Mouse (Mus musculus) forebrain, embryonic 13.5 days (tissue): Measurements from ENCODE around the gene Zfp644. TPM values are rescaled to one million over a fixed set of nuclear protein-coding genes. Genes with fewer than 3 reads are reported as not detected.

Source experiments
- ATAC-seq: fragments of 200-750 bp; cut with Nextera tagmentation; 2 replicates; pipeline ENCODE4 v1.8.0; 2017
- H3K27ac ChIP-seq: fragments of 300-500 bp; sonication (generic); 2 replicates; pipeline ENCODE4 v1.5.1; 2015; ENCODE audit warnings: inconsistent platforms, mild to moderate bottlenecking, moderate library complexity
- H3K27me3 ChIP-seq: fragments of 300-500 bp; sonication (generic); 2 replicates; pipeline ENCODE4 v1.6.1; 2015; ENCODE audit warnings: mild to moderate bottlenecking, inconsistent platforms
- H3K36me3 ChIP-seq: fragments of 300-500 bp; sonication (generic); 2 replicates; pipeline ENCODE4 v1.6.1; 2015; ENCODE audit warnings: mild to moderate bottlenecking, inconsistent platforms; ENCODE audit not compliant: poor library complexity, severe bottlenecking
- H3K4me1 ChIP-seq: fragments of 300-500 bp; sonication (generic); 2 replicates; pipeline ENCODE4 v1.6.1; 2015; ENCODE audit warnings: inconsistent platforms
- H3K4me2 ChIP-seq: fragments of 300-500 bp; sonication (generic); 2 replicates; pipeline ENCODE4 v1.6.1; 2015; ENCODE audit warnings: inconsistent platforms, mild to moderate bottlenecking, moderate library complexity
- H3K4me3 ChIP-seq: fragments of 300-500 bp; sonication (generic); 2 replicates; pipeline ENCODE4 v1.5.1; 2015; ENCODE audit warnings: mild to moderate bottlenecking, inconsistent platforms
- H3K9ac ChIP-seq: fragments of 300-500 bp; sonication (generic); 2 replicates; pipeline ENCODE4 v1.6.1; 2015; ENCODE audit warnings: mild to moderate bottlenecking, inconsistent platforms
- H3K9me3 ChIP-seq: fragments of 300-500 bp; sonication (generic); replicated peaks from 2 replicates; pipeline ENCODE4 v1.6.1; 2016; ENCODE audit warnings: inconsistent platforms
- WGBS: fragments of 180-500 bp; shearing (Covaris S2); methylation state at CpG from one replicate; pipeline ENCODE4 v1.1.7; 2015; 5-methylcytosine and 5-hydroxymethylcytosine counted together
- polyA plus RNA-seq: library from polyadenylated mRNA; unstranded; fragments of >200 nt; fragmentation: Nextera tagmentation; extraction: Ambion mirVana; gene quantifications from 2 replicates; pipeline ENCODE4 v1.2.1, GENCODE M21; 2015

Gene Zfp644
- polyA plus RNA-seq = 85.2 and 88.5 TPM in 2 replicates

- peak; percentile 97 for ATAC-seq
- Histone ChIP-seq H3K36me3 (no peaks in the 10 kb centered on the region), H3K4me3 (peak within 1 kb of the TSS; percentile 87), H3K27me3 (no peaks in the 10 kb centered on the region), H3K4me1 (peaks cover 38% of the 10 kb centered on the region), H3K9me3 (no peaks in the 10 kb centered on the region), H3K27ac (peak within 1 kb of the TSS; percentile 99), H3K9ac (peak within 1 kb of the TSS; percentile 95), H3K4me2 (peak within 1 kb of the TSS; percentile 84)
- WGBS = 1% methylated on average over 65 of the region's 71 CpGs
Observed at GRCm38 (mm10) chr5:106696396-106697337, at the start of gene Zfp644. TSS of gene Zfp644 (minus strand) at chr5:106697287.

- Histone ChIP-seq H3K4me1 (no peaks in the 10 kb centered on the region), H3K36me3 (no peaks in the 10 kb centered on the region), H3K9me3 (no peaks in the 10 kb centered on the region), H3K4me2 (no peak overlapping the region), H3K27me3 (no peaks in the 10 kb centered on the region; the same call in 1 of the 2 replicates), H3K4me3 (no peak overlapping the region), H3K9ac (no peak overlapping the region), H3K27ac (no peak overlapping the region)
- WGBS = 67% methylated on average over 6 of the region's 6 CpGs
- no peak for ATAC-seq
Observed at GRCm38 (mm10) chr5:106739716-106740115, 42.6 kb upstream of the Zfp644 start.

- 92% methylated on average over 3 of the region's 3 CpGs for WGBS
- ATAC-seq = no peak
Observed at GRCm38 (mm10) chr5:106723487-106723886, 26.4 kb upstream of the Zfp644 start.

DNA sequence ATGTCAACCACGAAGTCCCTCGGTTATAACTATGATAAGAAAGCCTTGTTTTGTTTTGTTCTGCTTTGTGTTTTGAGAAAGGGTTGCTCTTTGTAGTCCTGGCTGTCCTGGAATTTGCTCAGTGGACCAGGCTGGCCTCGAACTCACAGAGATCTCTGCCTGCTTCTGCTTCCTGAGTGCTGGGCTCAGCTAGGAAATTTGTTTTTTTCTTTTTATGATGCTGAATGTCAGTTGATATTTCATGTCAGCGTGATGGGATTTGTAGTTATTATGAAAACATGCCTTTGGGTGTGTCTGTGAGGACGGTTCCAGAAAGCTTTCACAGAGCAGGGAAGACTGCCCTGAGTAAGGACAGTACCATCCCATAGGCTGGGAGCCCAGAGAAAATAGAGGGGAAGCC lies 25.7 kb upstream of the Zfp644 start:
- H3K9me3 ChIP-seq = no peaks in the 10 kb centered on the region
- no peaks in the 10 kb centered on the region for H3K36me3 ChIP-seq
- H3K4me1 ChIP-seq = no peaks in the 10 kb centered on the region
- WGBS = 83% methylated on average over 5 of the region's 5 CpGs
- no peak overlapping the region for H3K27ac ChIP-seq
- no peak overlapping the region for H3K9ac ChIP-seq
- no peak overlapping the region for H3K4me3 ChIP-seq
- no peak for ATAC-seq
- no peak overlapping the region for H3K4me2 ChIP-seq
- H3K27me3 ChIP-seq = no peaks in the 10 kb centered on the region

More at GRCm38 (mm10) chr5:106723487-106723886, 26.4 kb upstream of the Zfp644 start:
- Histone ChIP-seq H3K4me1 (no peaks in the 10 kb centered on the region), H3K27me3 (no peaks in the 10 kb centered on the region), H3K4me3 (no peak overlapping the region), H3K27ac (no peak overlapping the region), H3K9ac (no peak overlapping the region), H3K9me3 (no peaks in the 10 kb centered on the region), H3K36me3 (no peaks in the 10 kb centered on the region), H3K4me2 (no peak overlapping the region)

DNA sequence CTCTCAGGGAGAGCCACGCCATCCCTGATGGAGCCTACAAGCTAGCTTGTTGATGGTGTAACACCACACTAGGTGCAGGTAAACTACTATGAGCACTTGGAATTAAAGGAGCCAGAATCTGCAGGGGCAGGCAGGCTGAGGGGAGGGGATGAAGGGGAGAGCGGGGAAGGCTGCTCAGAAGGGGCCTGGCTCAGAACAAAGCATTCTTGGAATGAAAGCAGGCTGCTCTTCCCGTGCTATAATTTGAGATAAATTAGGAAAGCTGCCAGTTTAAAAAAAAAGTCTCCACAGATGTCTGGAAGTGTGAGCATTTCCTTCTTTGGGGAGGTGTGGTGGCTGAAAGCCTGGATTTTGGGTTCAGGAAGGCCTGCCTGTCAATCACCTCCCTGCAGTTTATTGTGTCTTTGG lies 14.8 kb upstream of the Zfp644 start:
- peaks cover 28% of the 10 kb centered on the region for H3K4me1 ChIP-seq
- 12% methylated on average over 3 of the region's 3 CpGs for WGBS
- peak; percentile 92 for ATAC-seq
- no peaks in the 10 kb centered on the region for H3K9me3 ChIP-seq
- H3K9ac ChIP-seq = peak overlapping the region; percentile 9
- H3K4me3 ChIP-seq = no peak overlapping the region
- H3K27me3 ChIP-seq = 0 out of 2 replicates have a peak, but pooled peaks cover 3% of the 10 kb centered on the region
- peak overlapping the region; percentile 57 for H3K27ac ChIP-seq
- peak overlapping the region; percentile 15 for H3K4me2 ChIP-seq
- no peaks in the 10 kb centered on the region for H3K36me3 ChIP-seq

GRCm38 (mm10) chr5:106711220-106711726 lies 14.2 kb upstream of the Zfp644 start:
- peak; percentile 46 for ATAC-seq
- peak overlapping the region; percentile 57 for H3K27ac ChIP-seq
- 74% methylated on average over 5 of the region's 5 CpGs for WGBS

DNA sequence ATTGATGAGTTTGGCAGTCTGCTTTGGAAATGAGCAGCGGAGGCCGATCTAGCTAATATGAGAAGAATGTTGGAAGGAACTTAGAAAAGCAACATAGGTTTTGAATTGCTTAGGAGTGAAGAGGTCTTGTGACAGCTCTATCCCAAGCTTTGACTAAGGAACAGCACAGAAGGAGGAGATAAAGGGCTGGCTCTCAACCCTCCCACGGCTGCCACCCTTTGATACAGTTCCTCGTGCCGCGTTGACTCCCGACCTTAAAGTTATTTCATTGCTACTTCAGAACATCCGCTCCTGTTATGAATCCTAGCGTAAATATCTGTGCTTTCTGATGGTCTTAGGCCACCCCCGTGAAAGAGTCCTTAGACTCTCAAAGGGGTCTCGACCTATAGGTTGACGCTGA lies 13.5 kb upstream of the Zfp644 start:
- Histone ChIP-seq H3K36me3 (no peaks in the 10 kb centered on the region), H3K4me3 (no peak overlapping the region), H3K4me1 (peaks cover 28% of the 10 kb centered on the region), H3K9me3 (no peaks in the 10 kb centered on the region), H3K4me2 (no peak overlapping the region), H3K9ac (no peak overlapping the region), H3K27me3 (0 out of 2 replicates have a peak, but pooled peaks cover 3% of the 10 kb centered on the region), H3K27ac (no peak overlapping the region)
- ATAC-seq = no peak
- WGBS = 82% methylated on average over 12 of the region's 12 CpGs

More at GRCm38 (mm10) chr5:106711220-106711726, 14.2 kb upstream of the Zfp644 start:
- peak overlapping the region; percentile 15 for H3K4me2 ChIP-seq
- no peaks in the 10 kb centered on the region for H3K36me3 ChIP-seq
- H3K4me1 ChIP-seq = peaks cover 28% of the 10 kb centered on the region
- peak overlapping the region; percentile 9 for H3K9ac ChIP-seq
- H3K27me3 ChIP-seq = 0 out of 2 replicates have a peak, but pooled peaks cover 3% of the 10 kb centered on the region
- no peak overlapping the region for H3K4me3 ChIP-seq
- no peaks in the 10 kb centered on the region for H3K9me3 ChIP-seq

- Histone ChIP-seq H3K27me3 (0 out of 2 replicates have a peak, but pooled peaks cover 3% of the 10 kb centered on the region), H3K9ac (no peak overlapping the region), H3K4me1 (peaks cover 28% of the 10 kb centered on the region), H3K4me3 (no peak overlapping the region), H3K27ac (no peak overlapping the region), H3K36me3 (no peaks in the 10 kb centered on the region), H3K9me3 (no peaks in the 10 kb centered on the region), H3K4me2 (no peak overlapping the region)
- no peak for ATAC-seq
- 65% methylated on average over 2 of the region's 2 CpGs for WGBS
Observed at GRCm38 (mm10) chr5:106710085-106710409, 13.0 kb upstream of the Zfp644 start.

GRCm38 (mm10) chr5:106709388-106710084 lies 12.4 kb upstream of the Zfp644 start:
- Histone ChIP-seq H3K9me3 (no peaks in the 10 kb centered on the region), H3K27me3 (0 out of 2 replicates have a peak, but pooled peaks cover 3% of the 10 kb centered on the region), H3K4me1 (peaks cover 28% of the 10 kb centered on the region), H3K4me3 (no peak overlapping the region), H3K36me3 (no peaks in the 10 kb centered on the region), H3K4me2 (no peak overlapping the region), H3K27ac (no peak overlapping the region), H3K9ac (no peak overlapping the region)
- WGBS = 53% methylated on average over 11 of the region's 11 CpGs
- ATAC-seq = no peak

- Histone ChIP-seq H3K36me3 (no peaks in the 10 kb centered on the region), H3K9me3 (no peaks in the 10 kb centered on the region; the same call in 1 of the 2 replicates), H3K4me3 (no peak overlapping the region), H3K27me3 (no peaks in the 10 kb centered on the region), H3K4me1 (peaks cover 18% of the 10 kb centered on the region), H3K27ac (no peak overlapping the region), H3K9ac (no peak overlapping the region), H3K4me2 (no peak overlapping the region)
- WGBS = 92% methylated on average over 3 of the region's 3 CpGs
- ATAC-seq = no peak
Observed at GRCm38 (mm10) chr5:106706363-106706762, 9.3 kb upstream of the Zfp644 start.

DNA sequence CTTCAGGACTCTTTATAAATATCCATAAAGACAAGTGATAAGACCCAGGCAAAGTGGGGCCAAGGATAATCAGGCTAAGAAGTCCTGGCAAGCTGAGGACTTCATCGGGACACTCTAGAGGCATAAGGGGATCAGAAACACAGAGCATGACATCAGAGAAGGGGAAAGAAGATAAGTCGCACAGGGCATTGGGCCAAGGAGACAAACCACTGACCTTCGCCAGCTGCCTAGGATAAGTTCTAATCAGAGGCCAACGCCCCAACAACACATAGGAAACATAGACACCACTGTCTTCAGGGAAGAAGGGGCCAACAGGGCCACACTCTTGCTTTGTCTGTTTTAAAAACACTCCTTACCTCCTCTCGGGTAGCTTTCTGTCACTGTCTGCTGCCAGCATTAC lies 8.1 kb upstream of the Zfp644 start:
- no peak for ATAC-seq
- Histone ChIP-seq H3K27ac (no peak overlapping the region), H3K4me1 (peaks cover 10% of the 10 kb centered on the region), H3K36me3 (no peaks in the 10 kb centered on the region), H3K9ac (no peak overlapping the region), H3K9me3 (no peaks in the 10 kb centered on the region; the same call in 1 of the 2 replicates), H3K27me3 (no peaks in the 10 kb centered on the region), H3K4me2 (no peak overlapping the region), H3K4me3 (no peak overlapping the region)
- 77% methylated on average over 5 of the region's 5 CpGs for WGBS
